Mouse (Mus musculus): ENCODE results near the gene Pgc. TPM values are rescaled to one million over a fixed set of nuclear protein-coding genes. Genes with fewer than 3 reads are reported as not detected.

The Pgc gene
- polyA plus RNA-seq, 1 experiment: not detected

- DNase-seq (ENCODE audit: extremely low spot score in 1 of 2, low spot score in 1 of 2): no peak
Measured at GRCm38 (mm10) chr17:47706196-47706595, 20.4 kb upstream of the Pgc start.

- DNase-seq (ENCODE audit: extremely low spot score in 1 of 2, low spot score in 1 of 2): no peak
Measured at GRCm38 (mm10) chr17:47707961-47708360, 18.7 kb upstream of the Pgc start.

GRCm38 (mm10) chr17:47708972-47709371 is 17.7 kb upstream of the Pgc start:
- DNase-seq (ENCODE audit: extremely low spot score in 1 of 2, low spot score in 1 of 2): no peak

DNA sequence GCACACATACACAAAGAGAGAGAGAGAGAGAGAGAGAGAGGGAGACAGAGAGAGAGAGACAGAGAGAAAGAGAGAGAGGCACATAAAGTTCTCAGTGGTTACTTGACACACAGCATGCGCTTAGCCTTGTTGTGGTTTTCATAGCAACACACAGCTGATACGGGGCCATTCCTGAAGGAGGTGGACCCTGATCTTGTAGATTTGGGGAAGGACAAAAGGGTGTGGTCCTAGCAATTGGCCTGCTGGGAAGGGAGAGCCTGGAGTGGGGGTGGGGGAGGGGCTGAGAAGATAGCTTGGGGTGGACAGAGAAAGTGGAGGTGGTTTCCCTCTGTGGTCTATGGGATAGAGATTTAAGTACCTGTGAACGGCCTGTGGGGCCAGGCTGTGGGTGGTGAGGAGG is 16.6 kb upstream of the Pgc start:
- DNase-seq (ENCODE audit: extremely low spot score in 1 of 2, low spot score in 1 of 2): no peak

DNA sequence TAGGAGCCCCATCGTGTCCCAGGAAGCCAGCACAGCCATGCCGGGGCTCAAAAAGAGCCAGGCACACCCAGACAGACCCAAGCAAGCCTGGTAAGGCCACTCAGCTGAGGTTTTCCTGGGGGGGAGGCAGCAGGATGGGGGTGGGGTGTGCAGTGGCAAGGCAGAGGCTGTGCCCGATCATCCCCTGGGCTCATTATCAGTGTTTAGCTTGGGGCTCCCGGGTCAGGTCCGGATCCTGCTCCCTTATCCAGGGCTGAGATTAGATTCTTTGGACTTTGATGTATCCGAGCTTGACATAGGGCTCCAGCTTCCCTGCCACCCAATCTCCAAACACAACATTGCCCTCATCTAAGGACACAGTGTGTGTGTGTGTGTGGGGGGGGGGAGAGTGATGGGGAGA is 14.8 kb upstream of the Pgc start:
- no peak for DNase-seq (ENCODE audit: extremely low spot score in 1 of 2, low spot score in 1 of 2)

GRCm38 (mm10) chr17:47712889-47713571 is 13.6 kb upstream of the Pgc start:
- DNase-seq (ENCODE audit: extremely low spot score in 1 of 2, low spot score in 1 of 2): no peak

DNA sequence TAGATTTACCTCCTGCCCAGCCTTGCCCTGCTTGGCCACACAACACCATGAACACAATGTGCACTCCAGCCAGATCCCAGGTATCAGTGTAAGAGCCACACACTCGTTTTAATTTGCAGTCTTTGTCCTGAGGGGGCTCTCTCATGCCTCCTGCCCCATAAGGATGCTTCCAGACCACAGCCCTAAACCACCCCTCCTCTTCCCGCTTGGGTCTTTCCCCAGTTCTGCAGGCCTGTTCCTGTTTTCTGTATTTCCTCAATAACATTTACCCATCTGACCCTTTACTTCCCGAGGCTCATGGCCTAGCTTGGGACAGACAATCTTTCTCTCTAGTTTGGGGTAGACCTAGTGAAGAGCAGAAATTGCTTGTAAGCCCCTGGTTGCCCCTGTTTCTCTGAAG is 11.6 kb upstream of the Pgc start:
- DNase-seq (ENCODE audit: extremely low spot score in 1 of 2, low spot score in 1 of 2): no peak

- no peak for DNase-seq (ENCODE audit: extremely low spot score in 1 of 2, low spot score in 1 of 2)
Measured at GRCm38 (mm10) chr17:47721183-47721582, 5.5 kb upstream of the Pgc start.

GRCm38 (mm10) chr17:47730633-47731575 is 4.3 kb downstream of the Pgc start:
- DNase-seq (ENCODE audit: extremely low spot score in 1 of 2, low spot score in 1 of 2): no peak

GRCm38 (mm10) chr17:47735553-47736100 is 9.0 kb downstream of the Pgc start:
- no peak for DNase-seq (ENCODE audit: extremely low spot score in 1 of 2, low spot score in 1 of 2)

GRCm38 (mm10) chr17:47736856-47737255 is 10.2 kb downstream of the Pgc start, which contains the start of gene Tfeb:
TSS of gene Tfeb (plus strand) at chr17:47737030.
- DNase-seq (ENCODE audit: extremely low spot score in 1 of 2, low spot score in 1 of 2): peak; percentile 85 to 99

DNA sequence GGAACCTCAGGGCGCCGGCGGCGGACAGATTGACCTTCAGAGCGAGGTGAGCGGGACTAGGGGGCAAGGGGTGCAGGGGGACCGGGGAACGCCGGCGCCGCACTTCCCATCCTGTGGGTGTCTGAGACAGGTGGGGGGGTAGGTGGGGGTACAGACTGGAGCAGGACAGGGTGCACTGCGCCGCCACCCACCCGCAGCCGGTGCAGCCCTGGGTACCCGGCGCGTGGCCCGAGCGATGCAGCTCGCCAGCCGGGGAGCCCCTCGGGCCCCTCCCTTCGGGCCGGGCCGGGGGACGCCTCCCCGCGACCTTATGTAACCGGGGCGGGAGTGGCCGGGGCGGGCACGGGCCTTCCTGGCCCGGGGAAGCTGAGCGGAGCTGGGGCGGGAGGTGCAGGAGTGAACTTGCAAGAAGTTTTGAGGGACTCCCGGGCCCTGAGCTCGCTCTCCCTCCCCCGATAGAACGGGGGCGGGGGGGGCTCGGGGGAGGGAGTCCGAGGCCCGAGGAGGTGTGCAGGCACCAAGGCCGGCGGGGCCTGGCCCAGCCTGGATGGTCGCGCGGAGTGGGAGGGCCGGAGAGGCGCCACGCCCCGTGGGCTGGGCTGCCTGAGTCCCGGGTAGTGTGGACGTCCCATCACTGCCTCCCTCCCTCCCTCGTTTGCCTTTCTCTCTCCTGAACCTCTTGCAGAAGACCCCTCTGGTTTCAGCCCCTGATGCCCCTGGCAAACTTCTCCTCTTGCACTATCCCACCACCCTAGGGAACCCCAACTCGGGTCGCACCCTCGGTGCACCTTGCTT is 10.8 kb downstream of the Pgc start:
- DNase-seq (ENCODE audit: extremely low spot score in 1 of 2, low spot score in 1 of 2): peak; percentile 47 to 73

GRCm38 (mm10) chr17:47738066-47738878 is 11.6 kb downstream of the Pgc start:
- DNase-seq (ENCODE audit: extremely low spot score in 1 of 2, low spot score in 1 of 2): no peak

- DNase-seq (ENCODE audit: extremely low spot score in 1 of 2, low spot score in 1 of 2): no peak
Measured at GRCm38 (mm10) chr17:47738879-47739798, 12.5 kb downstream of the Pgc start.

DNA sequence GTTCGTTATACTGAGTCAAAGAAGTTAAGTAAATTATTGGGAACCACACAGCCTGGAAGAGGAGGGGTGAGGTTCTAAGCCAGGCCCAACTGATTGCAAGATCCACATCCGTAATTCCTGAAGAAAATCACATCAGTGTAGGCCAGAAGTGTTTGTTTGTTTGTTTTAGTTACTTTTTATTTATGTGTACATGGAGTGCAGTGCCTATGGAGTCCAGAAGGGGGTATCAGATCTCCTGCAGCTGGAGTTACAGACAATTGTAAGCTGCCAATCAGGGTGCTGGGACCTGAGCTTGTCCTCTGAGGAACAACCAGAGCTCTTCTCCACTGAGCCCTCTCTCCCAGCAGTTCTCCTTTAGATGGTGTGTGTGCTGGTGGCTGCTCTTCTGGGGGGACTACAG is 13.5 kb downstream of the Pgc start:
- no peak for DNase-seq (ENCODE audit: extremely low spot score in 1 of 2, low spot score in 1 of 2)

DNA sequence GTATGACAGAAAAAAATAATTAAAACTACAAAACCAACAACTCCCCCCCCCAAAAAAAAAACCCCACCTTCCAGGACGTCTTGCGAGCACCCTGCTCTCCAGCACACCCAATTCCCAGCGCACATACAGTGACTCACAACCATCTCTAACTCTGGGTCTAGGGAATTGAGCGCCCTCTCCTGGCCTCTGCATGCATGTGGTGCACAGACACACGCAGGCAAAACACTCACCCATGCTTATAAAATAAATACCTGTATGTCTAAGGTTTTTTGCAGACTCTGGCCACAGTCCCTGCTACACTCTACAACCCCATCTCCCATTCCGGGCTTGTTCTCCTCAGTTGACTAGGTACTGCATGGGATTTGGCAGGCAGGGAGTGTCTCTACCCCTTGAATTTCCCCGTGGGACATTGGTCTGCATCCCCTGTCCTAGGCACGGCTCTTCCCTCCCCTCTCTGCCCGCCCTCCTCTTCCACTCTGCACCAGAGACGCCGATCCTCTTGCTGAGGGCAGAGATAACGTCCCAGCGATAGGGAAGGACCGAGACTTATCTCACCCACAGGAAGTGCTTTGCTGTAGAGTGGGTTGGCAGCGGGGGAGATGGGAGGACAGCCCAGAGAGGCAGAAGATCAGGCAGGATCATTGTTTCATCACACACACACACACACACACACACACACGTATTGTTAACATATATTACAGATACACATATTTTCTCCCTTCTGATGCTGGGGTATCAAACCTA is 16.5 kb downstream of the Pgc start:
- no peak for DNase-seq (ENCODE audit: extremely low spot score in 1 of 2, low spot score in 1 of 2)

DNA sequence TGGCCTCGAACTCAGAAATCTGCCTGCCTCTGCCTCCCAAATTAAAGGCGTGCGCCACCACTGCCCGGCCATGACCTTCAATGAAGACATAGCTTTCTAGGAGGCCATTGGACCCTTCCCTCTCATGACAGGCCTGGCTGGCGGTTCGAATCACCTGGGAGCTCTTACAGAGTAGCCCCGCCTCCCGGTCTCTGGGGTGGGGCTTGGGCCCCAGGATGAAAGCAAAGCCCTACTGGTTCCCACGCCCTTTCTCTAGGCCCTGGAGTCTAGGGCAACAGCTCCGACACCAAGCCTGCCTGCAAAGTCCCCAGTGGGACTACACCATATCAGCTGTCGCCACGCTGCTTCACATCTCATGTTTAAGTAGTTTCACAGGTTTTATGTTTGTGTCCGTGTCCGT is 17.4 kb downstream of the Pgc start:
- no peak for DNase-seq (ENCODE audit: extremely low spot score in 1 of 2, low spot score in 1 of 2)

DNA sequence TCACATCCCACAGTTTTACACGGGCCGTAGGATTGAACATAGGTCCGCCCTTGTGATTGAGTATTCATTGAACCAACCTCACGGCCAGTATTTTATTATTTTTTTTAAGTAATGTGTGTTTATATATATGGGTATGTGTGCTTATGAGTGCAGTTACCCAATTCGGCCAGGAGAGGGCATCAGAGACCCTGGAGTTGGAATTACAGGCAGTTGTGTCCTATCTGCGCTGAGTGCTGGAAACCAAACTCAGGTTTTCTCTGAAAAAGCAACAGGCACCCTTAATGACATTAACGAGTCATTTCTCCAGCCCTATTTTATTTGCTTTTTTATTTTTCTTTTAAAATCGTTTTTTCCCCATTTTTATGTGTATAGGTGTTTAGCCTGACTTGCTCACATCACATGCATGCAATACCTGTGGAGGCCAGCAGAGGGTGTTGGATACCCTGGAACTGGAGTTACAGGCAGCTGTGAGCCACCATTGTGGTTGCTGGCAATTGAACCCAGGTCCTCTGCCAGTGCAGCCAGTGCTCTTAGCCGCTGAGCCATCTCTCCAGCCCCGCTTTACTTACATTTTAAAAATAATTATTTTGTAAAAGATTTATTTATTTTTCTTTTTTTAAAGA is 18.2 kb downstream of the Pgc start:
- DNase-seq (ENCODE audit: extremely low spot score in 1 of 2, low spot score in 1 of 2): no peak
